Mouse (Mus musculus) hindbrain, embryonic 16.5 days (tissue): ENCODE measurements around the gene Rabl3. TPM values are rescaled to one million over a fixed set of nuclear protein-coding genes. Genes with fewer than 3 reads are reported as not detected.

Source experiments
- ATAC-seq: fragments of 200-750 bp; cut with Nextera tagmentation; 2 replicates; pipeline ENCODE4 v1.8.0; 2017; ENCODE audit warnings: moderate TSS enrichment, moderate library complexity
- H3K27ac ChIP-seq: fragments of 300-500 bp; sonication (generic); 2 replicates; pipeline ENCODE4 v1.5.1; 2014; ENCODE audit warnings: low read depth, mild to moderate bottlenecking, control low read depth, low read length, moderate library complexity
- H3K27me3 ChIP-seq: fragments of 300-500 bp; sonication (generic); replicated peaks from 2 replicates; pipeline ENCODE4 v1.6.1; 2014; ENCODE audit warnings: low read length; ENCODE audit not compliant: control insufficient read depth, insufficient read depth
- H3K36me3 ChIP-seq: fragments of 300-500 bp; sonication (generic); 2 replicates; pipeline ENCODE4 v1.6.1; 2014; ENCODE audit warnings: mild to moderate bottlenecking, low read length, moderate library complexity, mixed read lengths; ENCODE audit not compliant: control insufficient read depth, insufficient read depth
- H3K4me1 ChIP-seq: fragments of 300-500 bp; sonication (generic); 2 replicates; pipeline ENCODE4 v1.6.1; 2014; ENCODE audit warnings: low read depth, low read length; ENCODE audit not compliant: control insufficient read depth, insufficient read depth
- H3K4me2 ChIP-seq: fragments of 300-500 bp; sonication (generic); 2 replicates; pipeline ENCODE4 v1.6.1; 2014; ENCODE audit warnings: mild to moderate bottlenecking, low read length, control low read depth, moderate library complexity
- H3K4me3 ChIP-seq: fragments of 300-500 bp; sonication (generic); 2 replicates; pipeline ENCODE4 v1.5.1; 2014; ENCODE audit warnings: mild to moderate bottlenecking, low read length, control low read depth, moderate library complexity
- H3K9ac ChIP-seq: fragments of 300-500 bp; sonication (generic); 2 replicates; pipeline ENCODE4 v1.6.1; 2014; ENCODE audit warnings: low read depth, mild to moderate bottlenecking, control low read depth, low read length, moderate library complexity
- H3K9me3 ChIP-seq: fragments of 300-500 bp; sonication (generic); 2 replicates; pipeline ENCODE4 v1.6.1; 2014; ENCODE audit warnings: mild to moderate bottlenecking, low read length, moderate library complexity; ENCODE audit not compliant: control insufficient read depth
- WGBS: fragments of 180-500 bp; shearing (Covaris S2); extraction: QIAGEN DNeasy Blood & Tissue Kit; methylation state at CpG from one replicate; pipeline ENCODE4 v1.1.7; 2014; 5-methylcytosine and 5-hydroxymethylcytosine counted together
- polyA plus RNA-seq: library from polyadenylated mRNA; unstranded; fragments of >200 nt; fragmentation: Nextera tagmentation; extraction: Ambion mirVana; gene quantifications from 2 replicates; pipeline ENCODE4 v1.2.1, GENCODE M21; 2015

The Rabl3 gene
- polyA plus RNA-seq, 1 experiment from 2014 or later = 17.5 TPM

DNA sequence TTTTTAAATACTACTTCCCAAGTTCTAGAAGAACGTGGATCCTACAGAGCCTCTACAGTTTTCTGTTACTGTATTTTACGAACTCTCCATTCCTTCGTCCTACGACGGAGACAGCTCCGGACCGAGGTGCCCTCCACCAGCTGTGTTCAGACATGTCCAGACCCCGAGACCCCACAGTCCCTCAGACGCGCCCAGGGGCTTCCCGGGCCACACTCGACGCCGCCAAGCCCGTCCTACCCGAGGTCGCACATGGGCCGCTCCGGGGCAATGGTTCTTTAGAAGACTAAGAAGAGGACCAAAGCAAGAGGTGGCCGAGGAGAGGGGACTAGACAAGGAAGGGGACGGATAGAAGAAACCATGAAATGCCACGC, 460 bp upstream of the Rabl3 start:
- no peaks in the 10 kb centered on the region for H3K27me3 ChIP-seq
- H3K9me3 ChIP-seq = no peaks in the 10 kb centered on the region
- H3K4me2 ChIP-seq = peak overlapping the region; percentile 78
- WGBS = under 1% methylated on average over 22 of the region's 22 CpGs
- peak; percentile 69 for ATAC-seq
- H3K27ac ChIP-seq = peak overlapping the region; percentile 75
- peaks cover 13% of the 10 kb centered on the region for H3K4me1 ChIP-seq
- H3K9ac ChIP-seq = peak overlapping the region; percentile 89
- peak overlapping the region; percentile 84 for H3K4me3 ChIP-seq
- H3K36me3 ChIP-seq = peaks cover 3% of the 10 kb centered on the region; the same call in 1 of the 2 replicates

DNA sequence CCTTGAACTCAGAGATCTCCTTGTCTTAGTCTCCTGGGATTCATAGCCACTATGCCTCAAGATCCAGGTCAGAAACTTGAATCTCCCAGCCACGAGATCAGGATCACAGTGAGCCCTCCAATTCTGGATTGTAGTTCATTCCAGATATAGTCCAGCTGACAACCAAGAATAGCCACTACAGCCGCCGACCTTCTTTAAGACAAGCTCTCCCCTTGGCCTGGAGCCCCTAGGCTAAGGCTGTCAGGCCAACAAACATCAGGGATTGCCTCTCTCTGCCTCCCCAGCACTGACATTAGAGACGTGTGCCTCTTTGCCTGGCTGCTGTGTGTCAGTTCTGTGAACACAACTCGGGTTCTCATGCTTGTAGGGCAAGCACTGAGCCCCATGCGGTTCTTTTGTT, 1.1 kb downstream of the Rabl3 start:
- no peak overlapping the region for H3K9ac ChIP-seq
- no peak overlapping the region for H3K27ac ChIP-seq
- H3K36me3 ChIP-seq = no peaks in the 10 kb centered on the region
- no peak for ATAC-seq
- H3K27me3 ChIP-seq = no peaks in the 10 kb centered on the region
- no peaks in the 10 kb centered on the region for H3K9me3 ChIP-seq
- H3K4me1 ChIP-seq = peaks cover 13% of the 10 kb centered on the region
- H3K4me2 ChIP-seq = peak overlapping the region; percentile 70; the same call in 1 of the 2 replicates
- WGBS = 83% methylated on average over 6 of the region's 6 CpGs
- H3K4me3 ChIP-seq = no peak overlapping the region

DNA sequence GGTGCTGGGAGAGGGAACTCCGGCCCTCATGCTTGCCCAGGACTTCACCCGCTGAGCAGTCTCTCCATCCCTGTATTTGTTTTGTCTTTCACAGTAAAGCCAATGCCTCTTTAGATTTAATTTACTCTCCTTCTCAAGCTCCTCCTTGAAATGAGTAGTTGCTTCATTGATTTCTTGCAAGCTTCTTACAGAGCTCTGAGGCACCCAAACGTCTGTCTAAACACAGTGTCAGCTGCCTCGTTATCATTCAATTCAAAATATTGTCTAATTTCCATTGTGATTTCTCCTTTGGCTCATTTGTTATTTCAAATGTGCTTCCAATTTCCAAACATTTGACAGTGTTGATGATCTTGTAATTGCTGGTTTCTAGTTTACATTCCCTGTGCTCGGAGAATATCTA, 6.6 kb downstream of the Rabl3 start:
- WGBS = 63% methylated on average over 5 of the region's 5 CpGs
- Histone ChIP-seq H3K9me3 (no peaks in the 10 kb centered on the region), H3K36me3 (no peaks in the 10 kb centered on the region), H3K4me3 (no peak overlapping the region), H3K27me3 (no peaks in the 10 kb centered on the region), H3K27ac (no peak overlapping the region), H3K9ac (no peak overlapping the region), H3K4me1 (no peaks in the 10 kb centered on the region), H3K4me2 (no peak overlapping the region)
- no peak for ATAC-seq

DNA sequence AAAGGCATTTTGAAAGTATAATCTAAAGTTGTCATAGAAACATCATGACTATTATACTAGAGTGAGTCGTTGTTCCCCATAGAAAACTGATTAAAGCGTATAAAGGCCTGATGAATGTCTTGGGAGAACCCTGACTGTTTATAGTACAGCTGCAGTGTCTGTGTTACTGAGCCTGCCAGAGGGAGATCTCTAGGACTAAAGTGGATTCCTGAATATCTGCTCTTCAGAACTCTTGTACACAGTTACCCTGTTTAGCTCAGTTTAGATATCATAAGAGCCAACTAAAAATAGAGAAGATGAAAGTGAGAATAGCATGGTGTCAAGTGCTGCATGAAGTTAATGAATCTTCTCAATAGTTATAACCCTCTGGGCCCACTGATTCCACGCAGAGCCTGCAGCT, 10.6 kb downstream of the Rabl3 start:
- Histone ChIP-seq H3K4me1 (no peaks in the 10 kb centered on the region), H3K9me3 (no peaks in the 10 kb centered on the region), H3K27me3 (no peaks in the 10 kb centered on the region), H3K36me3 (no peaks in the 10 kb centered on the region), H3K4me3 (no peak overlapping the region), H3K27ac (no peak overlapping the region), H3K9ac (no peak overlapping the region), H3K4me2 (no peak overlapping the region)
- 34% methylated on average over 3 of the region's 3 CpGs for WGBS
- no peak for ATAC-seq

DNA sequence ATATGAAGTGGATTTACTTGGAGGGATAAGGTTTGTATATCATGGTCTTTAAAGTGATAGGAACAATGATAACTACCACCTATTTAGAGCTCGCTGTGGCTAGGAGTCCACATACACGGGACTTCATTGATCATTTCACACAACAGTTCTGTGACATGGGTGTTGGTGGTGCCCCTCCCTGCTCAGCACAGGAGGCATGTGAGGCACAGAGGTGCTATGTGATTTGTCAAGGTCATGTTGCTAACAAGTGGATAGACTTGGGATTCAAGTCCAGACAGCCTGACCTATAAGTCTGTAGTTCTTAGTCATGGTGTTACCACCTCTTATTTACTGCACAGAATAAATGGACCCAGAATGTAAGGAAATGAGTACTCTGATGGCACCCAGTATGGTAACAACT, 11.3 kb downstream of the Rabl3 start:
- Histone ChIP-seq H3K9ac (no peak overlapping the region), H3K4me3 (no peak overlapping the region), H3K4me1 (no peaks in the 10 kb centered on the region), H3K4me2 (no peak overlapping the region), H3K27me3 (no peaks in the 10 kb centered on the region), H3K27ac (no peak overlapping the region), H3K36me3 (no peaks in the 10 kb centered on the region), H3K9me3 (no peaks in the 10 kb centered on the region)
- no peak for ATAC-seq
- 85% methylated on average over 2 of the region's 2 CpGs for whole genome bisulfite sequencing

DNA sequence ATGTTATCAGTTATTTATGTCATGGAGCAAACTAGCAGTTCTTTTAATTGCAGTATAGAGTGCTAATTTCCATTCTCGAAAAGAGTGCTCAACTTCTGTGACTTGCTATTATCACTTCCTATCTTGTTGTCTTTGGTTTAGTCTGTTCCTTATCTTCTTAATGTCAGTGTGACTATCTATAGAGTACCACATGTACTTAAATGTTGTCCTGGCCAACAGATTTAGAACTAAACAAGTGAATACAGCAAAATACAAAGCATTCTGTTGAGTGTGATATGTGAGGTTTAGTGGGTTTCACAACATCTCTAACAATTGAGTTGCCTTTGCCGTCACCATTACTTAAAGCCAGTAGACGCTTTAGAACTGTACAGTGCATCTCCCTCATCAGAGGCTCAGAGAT, 13.1 kb downstream of the Rabl3 start:
- 95% methylated on average over 3 of the region's 3 CpGs for WGBS
- Histone ChIP-seq H3K9ac (no peak overlapping the region), H3K4me3 (no peak overlapping the region), H3K36me3 (peaks cover 7% of the 10 kb centered on the region; the same call in 1 of the 2 replicates), H3K4me1 (no peaks in the 10 kb centered on the region), H3K27me3 (no peaks in the 10 kb centered on the region), H3K9me3 (no peaks in the 10 kb centered on the region), H3K4me2 (no peak overlapping the region), H3K27ac (no peak overlapping the region)
- ATAC-seq = no peak

DNA sequence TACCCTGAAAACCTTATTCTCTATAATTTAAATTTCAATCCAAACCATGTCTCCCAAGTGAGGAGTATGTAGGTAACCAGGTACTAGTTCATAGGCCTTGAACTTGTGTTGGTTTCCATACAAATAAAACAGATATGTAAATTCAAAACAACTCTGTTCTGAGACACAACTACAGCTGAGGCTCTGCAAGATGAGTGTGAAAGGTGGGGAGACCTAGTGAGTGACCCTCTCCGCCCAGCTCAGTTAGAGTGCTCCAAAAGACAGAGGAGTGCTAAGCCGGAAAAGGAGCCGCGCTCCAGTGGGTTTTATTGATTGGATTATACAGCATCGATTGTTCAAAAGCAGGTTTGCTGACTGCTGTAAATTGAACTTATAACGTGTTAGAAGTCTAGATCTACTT, 22.7 kb downstream of the Rabl3 start:
- H3K9me3 ChIP-seq = 0 out of 2 replicates have a peak, but pooled peaks cover 2% of the 10 kb centered on the region
- H3K4me1 ChIP-seq = no peaks in the 10 kb centered on the region
- H3K4me2 ChIP-seq = no peak overlapping the region
- peaks cover 11% of the 10 kb centered on the region for H3K36me3 ChIP-seq
- no peak overlapping the region for H3K9ac ChIP-seq
- no peak for ATAC-seq
- WGBS = 57% methylated on average over 6 of the region's 6 CpGs
- no peak overlapping the region for H3K27ac ChIP-seq
- no peak overlapping the region for H3K4me3 ChIP-seq
- H3K27me3 ChIP-seq = no peaks in the 10 kb centered on the region

DNA sequence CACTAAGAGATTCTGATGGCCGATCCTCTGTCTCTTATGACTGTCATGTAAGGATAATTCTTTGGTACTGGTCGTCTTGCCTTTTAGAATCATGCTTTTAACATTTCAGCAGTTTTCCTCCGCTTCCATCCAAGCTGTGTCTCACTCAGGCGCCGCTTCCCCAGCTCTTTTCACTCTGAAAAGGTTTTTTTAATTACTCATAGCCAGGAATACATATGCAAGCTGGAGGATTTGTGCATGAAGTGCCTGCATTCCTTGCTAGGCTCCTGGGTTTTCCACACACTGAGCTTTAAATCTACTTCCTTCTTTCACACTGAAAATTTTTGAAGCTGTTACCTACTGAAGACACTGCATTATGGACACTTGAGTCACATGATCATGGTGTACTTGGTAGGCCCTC, 23.3 kb downstream of the Rabl3 start:
- no peak overlapping the region for H3K4me3 ChIP-seq
- H3K27me3 ChIP-seq = no peaks in the 10 kb centered on the region
- no peak overlapping the region for H3K9ac ChIP-seq
- WGBS = 81% methylated on average over 5 of the region's 5 CpGs
- H3K36me3 ChIP-seq = peaks cover 7% of the 10 kb centered on the region
- H3K4me1 ChIP-seq = no peaks in the 10 kb centered on the region
- H3K4me2 ChIP-seq = no peak overlapping the region
- ATAC-seq = no peak
- no peak overlapping the region for H3K27ac ChIP-seq
- H3K9me3 ChIP-seq = 0 out of 2 replicates have a peak, but pooled peaks cover 2% of the 10 kb centered on the region

DNA sequence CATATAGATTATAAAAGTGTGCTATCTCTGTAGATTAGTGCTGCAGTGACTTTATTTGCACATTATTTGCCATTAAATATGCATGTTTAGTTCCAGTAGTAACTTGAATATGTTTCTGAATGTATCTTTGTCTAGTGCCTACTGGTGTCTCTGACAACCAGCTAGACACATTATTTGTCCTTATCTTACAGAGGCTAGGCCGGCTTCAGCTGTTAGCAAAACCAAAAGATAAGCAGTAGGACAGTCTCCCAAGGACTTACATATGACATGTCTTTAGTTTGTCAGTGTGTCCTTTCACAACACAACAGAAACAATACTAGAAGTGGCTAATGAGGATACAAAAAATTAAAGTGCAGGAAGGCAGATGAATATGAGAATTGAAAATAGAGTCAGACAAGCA, 25.4 kb downstream of the Rabl3 start:
- H3K4me2 ChIP-seq = no peak overlapping the region
- H3K4me1 ChIP-seq = no peaks in the 10 kb centered on the region
- H3K27ac ChIP-seq = no peak overlapping the region
- 0 out of 2 replicates have a peak, but pooled peaks cover 2% of the 10 kb centered on the region for H3K36me3 ChIP-seq
- no peak overlapping the region for H3K9ac ChIP-seq
- WGBS = 90% methylated on average over 1 of the region's 1 CpGs
- no peak for ATAC-seq
- no peaks in the 10 kb centered on the region for H3K9me3 ChIP-seq
- no peaks in the 10 kb centered on the region for H3K27me3 ChIP-seq
- H3K4me3 ChIP-seq = no peak overlapping the region

DNA sequence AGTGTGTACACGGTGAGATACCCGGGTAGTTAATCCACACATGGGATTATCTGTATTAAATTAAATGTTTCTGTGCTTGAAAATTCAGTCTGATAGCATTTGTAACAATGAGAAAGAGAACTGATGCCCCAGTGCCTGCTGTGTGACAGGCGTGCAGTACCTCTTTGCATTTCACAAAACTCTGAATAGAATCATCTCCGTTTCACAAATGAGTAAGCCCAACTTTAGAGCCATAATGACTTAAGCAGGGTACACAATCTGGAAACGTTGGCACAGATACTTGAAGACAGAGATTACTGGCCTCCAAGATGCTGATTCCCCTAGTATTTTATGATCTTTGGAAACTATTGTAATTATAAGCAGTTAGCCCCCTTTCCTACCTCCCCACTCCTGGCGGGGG, 26.4 kb downstream of the Rabl3 start:
- Histone ChIP-seq H3K9ac (no peak overlapping the region), H3K4me1 (no peaks in the 10 kb centered on the region), H3K36me3 (no peaks in the 10 kb centered on the region), H3K27ac (no peak overlapping the region), H3K4me2 (no peak overlapping the region), H3K27me3 (no peaks in the 10 kb centered on the region), H3K9me3 (no peaks in the 10 kb centered on the region), H3K4me3 (no peak overlapping the region)
- 57% methylated on average over 6 of the region's 6 CpGs for WGBS
- no peak for ATAC-seq
